Mouse (Mus musculus) spleen, postnatal 14 days (tissue): ENCODE measurements around the gene Gm12790.
"Not testable (repeated sequence)": the region's sequence is repeated elsewhere in the genome, so short reads cannot be mapped to it uniquely, and the experiment has no call there.

ENCODE experiments used
- DNase-seq, 2 experiments: peaks; one replicate each; pipeline ENCODE4 v3.0.0; 2021 to 2022; ENCODE audit warnings: low spot score in 2 of 2

The Gm12790 gene

GRCm38 (mm10) chr4:101980949-101981348 lies at the start of gene Gm12790:
Gm12790 (minus strand) TSS chr4:101981049.
- not testable (repeated sequence) for DNase-seq

GRCm38 (mm10) chr4:102026619-102027018 lies 45.8 kb upstream of the Gm12790 start:
- DNase-seq = no peak

- peak in 1 of 2 experiments; percentile 13 for DNase-seq
These were observed 17.5 kb upstream of the Gm12790 start for GRCm38 (mm10) chr4:101998267-101998922.

- DNase-seq = no peak
These were observed 16.6 kb upstream of the Gm12790 start for GRCm38 (mm10) chr4:101997426-101997825.

- not testable (repeated sequence) for DNase-seq
These were observed 5.5 kb upstream of the Gm12790 start, which contains the start of gene Gm12789 for GRCm38 (mm10) chr4:101986326-101986725. Gm12789 (plus strand) TSS chr4:101986626.

- no peak for DNase-seq
These were observed 4.8 kb upstream of the Gm12790 start for GRCm38 (mm10) chr4:101985678-101986077.

- not testable (repeated sequence) for DNase-seq
These were observed 40.7 kb downstream of the Gm12790 start, which contains the start of gene Gm12794 for GRCm38 (mm10) chr4:101940107-101940506. Gm12794 (plus strand) TSS chr4:101940407.
